Comparison of ENCODE assay signal across 8 mouse cellular contexts in the genomic region with DNA sequence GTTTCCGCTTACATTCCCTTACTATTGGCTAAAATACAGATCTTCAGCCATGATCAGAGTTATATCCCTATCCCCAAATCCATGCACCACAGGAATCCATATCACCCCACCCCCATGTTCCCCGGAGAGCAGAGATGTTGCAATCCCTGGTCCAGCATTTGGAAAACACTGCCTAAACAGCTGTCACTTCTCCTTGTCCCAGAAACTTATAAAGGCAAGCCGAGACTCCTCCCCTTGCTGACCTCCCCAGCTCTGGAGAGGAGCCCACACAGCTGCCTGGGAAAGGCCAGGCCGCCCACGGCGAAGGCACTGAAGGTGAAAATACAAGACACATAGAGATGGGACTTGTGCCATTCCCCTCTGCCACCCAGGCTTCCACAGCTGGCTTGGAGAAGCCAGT. TPM values are rescaled to one million over a fixed set of nuclear protein-coding genes. Genes with fewer than 3 reads are reported as not detected.
DNase-seq lines count a peak whose midpoint lies in the region; ATAC-seq and TF ChIP-seq lines count a peak whose summit lies in the region.
"Had no signal": no experiment of that assay in that cellular context is flagged by ENCODE, and none has a peak within 500 bp of the region (broad histone marks: within the 10 kb centered on the region; RNA-seq: fewer than 3 reads in every experiment).

No protein-coding gene starts in this region.

- no peak overlapping the region for H3K4me3 ChIP-seq in hindbrain, embryonic 13.5 days
- H3K4me3 ChIP-seq in liver, postnatal 0 days (ENCODE audit: low read depth, low read length), result no peak overlapping the region
- no peak overlapping the region for H3K4me3 ChIP-seq in forebrain, embryonic 14.5 days (ENCODE audit: low read depth, low read length)
- H3K4me3 ChIP-seq: limb, embryonic 12.5 days had no signal

- no peak for TF ChIP-seq CTCF in liver, postnatal 0 days (IDR thresholded peaks at IDR 0.05; ENCODE audit: low read depth)

- H3K4me1 ChIP-seq in hindbrain, embryonic 13.5 days (replicated peaks), result peaks cover 64% of the 10 kb centered on the region
- H3K4me1 ChIP-seq in liver, postnatal 0 days (ENCODE audit: insufficient read depth), result peaks cover 38% of the 10 kb centered on the region
- H3K4me1 ChIP-seq in forebrain, embryonic 14.5 days (ENCODE audit: control insufficient read depth, insufficient read depth, low read length), result peaks cover 15% of the 10 kb centered on the region

- peak overlapping the region; percentile 97 for H3K27ac ChIP-seq in hindbrain, embryonic 13.5 days
- peak overlapping the region; percentile 95 for H3K27ac ChIP-seq in liver, postnatal 0 days (ENCODE audit: low read depth)
- no peak overlapping the region for H3K27ac ChIP-seq in forebrain, embryonic 14.5 days (ENCODE audit: low read depth, low read length)
- H3K27ac ChIP-seq: limb, embryonic 12.5 days had no signal

- WGBS in hindbrain, embryonic 13.5 days, result 60% methylated on average over 6 of the region's 6 CpGs
- 70% methylated on average over 6 of the region's 6 CpGs for WGBS in liver, postnatal 0 days (ENCODE audit: insufficient replicate concordance)
- WGBS in forebrain, embryonic 14.5 days, result 87% methylated on average over 6 of the region's 6 CpGs

- no peaks in the 10 kb centered on the region for H3K9me3 ChIP-seq in hindbrain, embryonic 13.5 days
- no peaks in the 10 kb centered on the region for H3K9me3 ChIP-seq in liver, postnatal 0 days (ENCODE audit: low read length)
- H3K9me3 ChIP-seq in forebrain, embryonic 14.5 days (replicated peaks; ENCODE audit: control insufficient read depth, low read length), result no peaks in the 10 kb centered on the region
- H3K9me3 ChIP-seq: limb, embryonic 12.5 days had no signal

- ATAC-seq in hindbrain, embryonic 13.5 days (ENCODE audit: low FRiP score), result no peak
- ATAC-seq in liver, postnatal 0 days, result peak; percentile 52
- no peak for ATAC-seq in forebrain, embryonic 14.5 days

- peak; percentile 77 to 95 for DNase-seq in adrenal gland, adult (ENCODE audit: inconsistent age in 2 of 2, low spot score in 1 of 2)
- DNase-seq in adrenal gland, postnatal 36 days, result peak; percentile 85 to 90
- DNase-seq in liver, postnatal 0 days, result peak; percentile 68
- DNase-seq in testis, postnatal 10 days (ENCODE audit: low spot score), result peak; percentile 82
- DNase-seq in cerebellum, adult 18-20 months, result no peak
- DNase-seq in forebrain, embryonic 14.5 days (ENCODE audit: low spot score), result no peak

- TF ChIP-seq EP300 in liver, postnatal 0 days (IDR thresholded peaks at IDR 0.05; ENCODE audit: low read depth), result 0 out of 2 replicates have a peak, but pooled peaks have one; percentile 48

- peaks cover 62% of the 10 kb centered on the region for H3K36me3 ChIP-seq in hindbrain, embryonic 13.5 days
- peaks cover 6% of the 10 kb centered on the region for H3K36me3 ChIP-seq in liver, postnatal 0 days (replicated peaks; ENCODE audit: insufficient read depth, low read length)
- H3K36me3 ChIP-seq in forebrain, embryonic 14.5 days (ENCODE audit: control insufficient read depth, insufficient read depth, low read length), result peaks cover 56% of the 10 kb centered on the region

- H3K9ac ChIP-seq in hindbrain, embryonic 13.5 days, result peak overlapping the region; percentile 24; the same call in 1 of the 2 replicates
- H3K9ac ChIP-seq in liver, postnatal 0 days (replicated peaks), result no peak overlapping the region
- no peak overlapping the region for H3K9ac ChIP-seq in forebrain, embryonic 14.5 days (ENCODE audit: low read length)
- H3K9ac ChIP-seq: limb, embryonic 12.5 days had no signal

- no peaks in the 10 kb centered on the region for H3K27me3 ChIP-seq in hindbrain, embryonic 13.5 days
- H3K27me3 ChIP-seq in liver, postnatal 0 days (ENCODE audit: insufficient read depth, low read length), result no peaks in the 10 kb centered on the region
- H3K27me3 ChIP-seq in forebrain, embryonic 14.5 days (replicated peaks; ENCODE audit: control insufficient read depth, insufficient read depth, low read length), result no peaks in the 10 kb centered on the region
- H3K27me3 ChIP-seq: limb, embryonic 12.5 days had no signal

- no peak overlapping the region for H3K4me2 ChIP-seq in hindbrain, embryonic 13.5 days
- no peak overlapping the region for H3K4me2 ChIP-seq in liver, postnatal 0 days (ENCODE audit: low read depth, low read length)
- H3K4me2 ChIP-seq in forebrain, embryonic 14.5 days (ENCODE audit: low read length), result no peak overlapping the region
- H3K4me2 ChIP-seq: limb, embryonic 12.5 days had no signal

RNA-seq across cellular contexts. Expression of gene Dtx4, which starts 14.4 kb away (rescaled TPM):
- total RNA-seq in adrenal gland, postnatal 36 days (2021), result 10 to 100 TPM; 11.4 to 17.6 TPM
- polyA plus RNA-seq in hindbrain, embryonic 13.5 days (2015; fragmentation: Nextera tagmentation; extraction: Ambion mirVana), result 34.8 and 36.8 TPM in 2 replicates
- 1.8 and 2.1 TPM in 2 replicates for polyA plus RNA-seq in liver, postnatal 0 days (2015; fragmentation: Nextera tagmentation; extraction: Ambion mirVana)
- 15.3 and 18.2 TPM in 2 replicates for polyA plus RNA-seq in forebrain, embryonic 14.5 days (2014; fragmentation: Nextera tagmentation; extraction: Ambion mirVana)

RNA-seq across cellular contexts. Expression of gene Mpeg1, which starts 26.3 kb away (rescaled TPM):
- total RNA-seq in adrenal gland, postnatal 36 days (2021), result 10 to 100 TPM; 23.7 to 25.0 TPM
- 0.47 and 0.78 TPM in 2 replicates for polyA plus RNA-seq in hindbrain, embryonic 13.5 days (2015; fragmentation: Nextera tagmentation; extraction: Ambion mirVana)
- 3.5 and 3.8 TPM in 2 replicates for polyA plus RNA-seq in liver, postnatal 0 days (2015; fragmentation: Nextera tagmentation; extraction: Ambion mirVana)
- 0.55 and 0.75 TPM in 2 replicates for polyA plus RNA-seq in forebrain, embryonic 14.5 days (2014; fragmentation: Nextera tagmentation; extraction: Ambion mirVana)

RNA-seq across cellular contexts. Expression of gene Fam111a, which starts 58.7 kb away (rescaled TPM):
- 1 to 10 TPM; 3.2 to 6.4 TPM for total RNA-seq in adrenal gland, postnatal 36 days (2021)
- 7.8 and 8.0 TPM in 2 replicates for polyA plus RNA-seq in hindbrain, embryonic 13.5 days (2015; fragmentation: Nextera tagmentation; extraction: Ambion mirVana)
- 14.4 and 15.4 TPM in 2 replicates for polyA plus RNA-seq in liver, postnatal 0 days (2015; fragmentation: Nextera tagmentation; extraction: Ambion mirVana)
- polyA plus RNA-seq in forebrain, embryonic 14.5 days (2014; fragmentation: Nextera tagmentation; extraction: Ambion mirVana), result 9.9 and 10.9 TPM in 2 replicates

RNA-seq across cellular contexts. Expression of gene Pfpl, which starts 59.2 kb away (rescaled TPM):
- not detected for total RNA-seq in adrenal gland, postnatal 36 days (2021)
- not detected in 2 replicates for polyA plus RNA-seq in hindbrain, embryonic 13.5 days (2015; fragmentation: Nextera tagmentation; extraction: Ambion mirVana)
- not detected in 2 replicates for polyA plus RNA-seq in liver, postnatal 0 days (2015; fragmentation: Nextera tagmentation; extraction: Ambion mirVana)
- not detected in 2 replicates for polyA plus RNA-seq in forebrain, embryonic 14.5 days (2014; fragmentation: Nextera tagmentation; extraction: Ambion mirVana)
- polyA plus RNA-seq: limb, embryonic 12.5 days had no signal

Comparison
In these comparisons a context has a peak if more than half of its experiments do, and no peak if none do; other contexts are left out.
1. DNase-seq: peak in adrenal gland, adult (2 of 2), adrenal gland, postnatal 36 days (2 of 2), liver, postnatal 0 days (single experiment) and testis, postnatal 10 days (single experiment); none in cerebellum, adult 18-20 months (0 of 2) and forebrain, embryonic 14.5 days (single experiment).